Mouse (Mus musculus) cortical plate, adult 2 months (tissue): ENCODE results near the gene Ino80e.

ENCODE experiments used
- CTCF ChIP-seq: fragments of 200-500 bp; IDR thresholded peaks from 2 replicates; pipeline ENCODE4 v1.5.1; 2011; ENCODE audit warnings: mild to moderate bottlenecking, control low read depth, low read length; ENCODE audit not compliant: insufficient read depth; ENCODE audit errors: extremely low read depth
- POLR2A ChIP-seq: fragments of 200-500 bp; IDR thresholded peaks from 2 replicates; pipeline ENCODE4 v1.6.1; 2011; ENCODE audit warnings: mild to moderate bottlenecking, low read length, control low read depth; ENCODE audit not compliant: insufficient read depth; ENCODE audit errors: extremely low read depth

- TF ChIP-seq POLR2A (no peak), CTCF (no peak)
Measured at GRCm38 (mm10) chr7:126870520-126870891, 8.3 kb upstream of the Ino80e start.
